Mouse (Mus musculus) embryonic facial prominence, embryonic 11.5 days (tissue): ENCODE data around the gene Eaf2. TPM values are rescaled to one million over a fixed set of nuclear protein-coding genes. Genes with fewer than 3 reads are reported as not detected.

Source experiments
- ATAC-seq: fragments of 200-750 bp; cut with Nextera tagmentation; replicated peaks from 2 replicates; pipeline ENCODE4 v1.8.0; 2017; ENCODE audit warnings: low read depth; ENCODE audit not compliant: insufficient number of reproducible peaks, low FRiP score, low TSS enrichment
- DNase-seq: peaks from one replicate; pipeline ENCODE4 v3.0.0-alpha.2; 2015; ENCODE audit warnings: low spot score
- H3K27ac ChIP-seq: fragments of 300-500 bp; sonication (generic); replicated peaks from 2 replicates; pipeline ENCODE4 v1.5.1; 2014; ENCODE audit warnings: mild to moderate bottlenecking, low read depth, low read length, control low read depth
- H3K27me3 ChIP-seq: fragments of 300-500 bp; sonication (generic); 2 replicates; pipeline ENCODE4 v1.6.1; 2014; ENCODE audit warnings: mild to moderate bottlenecking, low read length, moderate library complexity, mixed read lengths; ENCODE audit not compliant: control insufficient read depth, insufficient read depth
- H3K36me3 ChIP-seq: fragments of 300-500 bp; sonication (generic); replicated peaks from 2 replicates; pipeline ENCODE4 v1.6.1; 2014; ENCODE audit warnings: low read depth, mild to moderate bottlenecking, low read length, moderate library complexity, mixed read lengths; ENCODE audit not compliant: control insufficient read depth, insufficient read depth
- H3K4me1 ChIP-seq: fragments of 300-500 bp; sonication (generic); 2 replicates; pipeline ENCODE4 v1.6.1; 2014; ENCODE audit warnings: low read length, mixed read lengths; ENCODE audit not compliant: control insufficient read depth, insufficient read depth
- H3K4me2 ChIP-seq: fragments of 300-500 bp; sonication (generic); 2 replicates; pipeline ENCODE4 v1.6.1; 2014; ENCODE audit warnings: low read depth, mild to moderate bottlenecking, control low read depth, low read length, moderate library complexity
- H3K4me3 ChIP-seq: fragments of 300-500 bp; sonication (generic); 2 replicates; pipeline ENCODE4 v1.5.1; 2014; ENCODE audit warnings: low read depth, low read length, control low read depth
- H3K9ac ChIP-seq: fragments of 300-500 bp; sonication (generic); replicated peaks from 2 replicates; pipeline ENCODE4 v1.6.1; 2014; ENCODE audit warnings: mild to moderate bottlenecking, control low read depth, low read length
- H3K9me3 ChIP-seq: fragments of 300-500 bp; sonication (generic); replicated peaks from 2 replicates; pipeline ENCODE4 v1.6.1; 2016; ENCODE audit warnings: mild to moderate bottlenecking, low read length, inconsistent platforms, mixed read lengths; ENCODE audit not compliant: control insufficient read depth
- WGBS: fragments of 180-500 bp; shearing (Covaris S2); extraction: QIAGEN DNeasy Blood & Tissue Kit; methylation state at CpG from one replicate; pipeline ENCODE4 v1.1.7; 2014; 5-methylcytosine and 5-hydroxymethylcytosine counted together
- polyA plus RNA-seq: library from polyadenylated mRNA; unstranded; fragments of >200 nt; fragmentation: Nextera tagmentation; extraction: Ambion mirVana; gene quantifications from 2 replicates; pipeline ENCODE4 v1.2.1, GENCODE M21; 2014

The Eaf2 gene
- polyA plus RNA-seq, 1 experiment from 2014 or later: 1.7 TPM

- Histone ChIP-seq H3K27ac (no peak overlapping the region), H3K9me3 (no peaks in the 10 kb centered on the region), H3K9ac (no peak overlapping the region), H3K36me3 (no peaks in the 10 kb centered on the region; the same call in 1 of the 2 replicates), H3K4me2 (no peak overlapping the region), H3K4me1 (no peaks in the 10 kb centered on the region), H3K4me3 (no peak overlapping the region), H3K27me3 (no peaks in the 10 kb centered on the region)
- ATAC-seq (no peak), DNase-seq (no peak)
- 90% methylated on average over 10 of the region's 10 CpGs for WGBS
Observed at GRCm38 (mm10) chr16:36911909-36912308, 37.1 kb upstream of the Eaf2 start.

GRCm38 (mm10) chr16:36903156-36903555, 28.4 kb upstream of the Eaf2 start:
- H3K36me3 ChIP-seq: no peaks in the 10 kb centered on the region; the same call in 1 of the 2 replicates
- H3K27me3 ChIP-seq: no peaks in the 10 kb centered on the region
- H3K4me1 ChIP-seq: no peaks in the 10 kb centered on the region
- H3K4me3 ChIP-seq: no peak overlapping the region
- H3K4me2 ChIP-seq: no peak overlapping the region
- no peak overlapping the region for H3K9ac ChIP-seq
- no peak overlapping the region for H3K27ac ChIP-seq
- 83% methylated on average over 5 of the region's 5 CpGs for whole genome bisulfite sequencing
- H3K9me3 ChIP-seq: no peaks in the 10 kb centered on the region
- no peak for ATAC-seq
- no peak for DNase-seq

GRCm38 (mm10) chr16:36896712-36897111, 21.9 kb upstream of the Eaf2 start:
- Histone ChIP-seq H3K36me3 (peaks cover 2% of the 10 kb centered on the region), H3K27ac (no peak overlapping the region), H3K4me2 (no peak overlapping the region), H3K4me1 (no peaks in the 10 kb centered on the region), H3K9ac (no peak overlapping the region), H3K9me3 (no peaks in the 10 kb centered on the region), H3K27me3 (no peaks in the 10 kb centered on the region), H3K4me3 (no peak overlapping the region)
- DNase-seq: no peak
- no peak for ATAC-seq
- 95% methylated on average over 6 of the region's 6 CpGs for WGBS

GRCm38 (mm10) chr16:36893317-36893716, 18.5 kb upstream of the Eaf2 start:
- H3K27me3 ChIP-seq: no peaks in the 10 kb centered on the region
- H3K9ac ChIP-seq: no peak overlapping the region
- no peak overlapping the region for H3K27ac ChIP-seq
- DNase-seq: no peak
- H3K9me3 ChIP-seq: no peaks in the 10 kb centered on the region
- 93% methylated on average over 10 of the region's 10 CpGs for WGBS
- peaks cover 2% of the 10 kb centered on the region for H3K36me3 ChIP-seq
- no peak overlapping the region for H3K4me2 ChIP-seq
- ATAC-seq: no peak
- H3K4me1 ChIP-seq: no peaks in the 10 kb centered on the region
- H3K4me3 ChIP-seq: no peak overlapping the region

GRCm38 (mm10) chr16:36891415-36891814, 16.6 kb upstream of the Eaf2 start:
- H3K9ac ChIP-seq: no peak overlapping the region
- no peaks in the 10 kb centered on the region for H3K27me3 ChIP-seq
- 93% methylated on average over 4 of the region's 4 CpGs for WGBS
- DNase-seq (no peak), ATAC-seq (no peak)
- no peak overlapping the region for H3K27ac ChIP-seq
- no peak overlapping the region for H3K4me2 ChIP-seq
- H3K36me3 ChIP-seq: no peaks in the 10 kb centered on the region; the same call in 1 of the 2 replicates
- no peaks in the 10 kb centered on the region for H3K4me1 ChIP-seq
- no peak overlapping the region for H3K4me3 ChIP-seq
- H3K9me3 ChIP-seq: no peaks in the 10 kb centered on the region

- Histone ChIP-seq H3K36me3 (no peaks in the 10 kb centered on the region; the same call in 1 of the 2 replicates), H3K27me3 (no peaks in the 10 kb centered on the region)
- no peak for ATAC-seq
Observed at GRCm38 (mm10) chr16:36890559-36890958, 15.8 kb upstream of the Eaf2 start.

GRCm38 (mm10) chr16:36887546-36887945, 12.7 kb upstream of the Eaf2 start:
- Histone ChIP-seq H3K9ac (no peak overlapping the region), H3K9me3 (no peaks in the 10 kb centered on the region), H3K4me3 (no peak overlapping the region), H3K4me1 (no peaks in the 10 kb centered on the region), H3K4me2 (no peak overlapping the region), H3K27me3 (no peaks in the 10 kb centered on the region), H3K36me3 (no peaks in the 10 kb centered on the region), H3K27ac (no peak overlapping the region)
- 74% methylated on average over 5 of the region's 5 CpGs for WGBS
- DNase-seq (peak; percentile 35), ATAC-seq (0 out of 2 replicates have a peak, but pooled peaks have one; percentile 3)

More at GRCm38 (mm10) chr16:36890559-36890958, 15.8 kb upstream of the Eaf2 start:
- Histone ChIP-seq H3K27ac (no peak overlapping the region), H3K9ac (no peak overlapping the region), H3K4me2 (no peak overlapping the region), H3K4me1 (no peaks in the 10 kb centered on the region), H3K4me3 (no peak overlapping the region), H3K9me3 (no peaks in the 10 kb centered on the region)
- DNase-seq: no peak
- WGBS: 87% methylated on average over 3 of the region's 3 CpGs

- WGBS: 93% methylated on average over 11 of the region's 11 CpGs
Observed at GRCm38 (mm10) chr16:36885912-36886311, 11.1 kb upstream of the Eaf2 start.

More at GRCm38 (mm10) chr16:36885912-36886311, 11.1 kb upstream of the Eaf2 start:
- H3K4me3 ChIP-seq: no peak overlapping the region
- H3K27ac ChIP-seq: no peak overlapping the region
- H3K9ac ChIP-seq: no peak overlapping the region
- H3K4me2 ChIP-seq: no peak overlapping the region
- H3K4me1 ChIP-seq: no peaks in the 10 kb centered on the region
- no peaks in the 10 kb centered on the region for H3K9me3 ChIP-seq
- no peaks in the 10 kb centered on the region for H3K36me3 ChIP-seq
- no peaks in the 10 kb centered on the region for H3K27me3 ChIP-seq
- ATAC-seq: no peak
- no peak for DNase-seq
